Mouse (Mus musculus) ES-Bruce4 (cell line): ENCODE measurements around the gene Eef1b2. TPM values are rescaled to one million over a fixed set of nuclear protein-coding genes. Genes with fewer than 3 reads are reported as not detected.
"Not testable (repeated sequence)": the region's sequence is repeated elsewhere in the genome, so short reads cannot be mapped to it uniquely, and the experiment has no call there.

Experiments
- H3K27ac ChIP-seq: 2 replicates; pipeline ENCODE4 v1.5.1; 2012; ENCODE audit warnings: low read length, inconsistent platforms; ENCODE audit not compliant: insufficient read depth
- H3K27me3 ChIP-seq: 2 replicates; pipeline ENCODE4 v1.6.1; 2012; ENCODE audit warnings: mild to moderate bottlenecking, low read length, inconsistent platforms; ENCODE audit not compliant: control insufficient read depth, poor library complexity, insufficient read depth, severe bottlenecking
- H3K36me3 ChIP-seq: 2 replicates; pipeline ENCODE4 v1.6.1; 2012; ENCODE audit warnings: inconsistent platforms, mild to moderate bottlenecking, low read length, moderate library complexity; ENCODE audit not compliant: control insufficient read depth, poor library complexity, insufficient read depth, severe bottlenecking
- H3K4me1 ChIP-seq: one replicate; pipeline ENCODE4 v1.8.1; 2011; ENCODE audit warnings: low read length; ENCODE audit not compliant: control insufficient read depth, insufficient read depth
- H3K4me3 ChIP-seq: 2 replicates; pipeline ENCODE4 v1.5.1; 2011; ENCODE audit warnings: low read depth, mild to moderate bottlenecking, low read length
- H3K9ac ChIP-seq: 2 replicates; pipeline ENCODE4 v1.6.1; 2012; ENCODE audit warnings: low read depth, mild to moderate bottlenecking, inconsistent platforms; ENCODE audit not compliant: poor library complexity, severe bottlenecking
- H3K9me3 ChIP-seq: replicated peaks from 2 replicates; pipeline ENCODE4 v1.6.1; 2012; ENCODE audit warnings: mild to moderate bottlenecking, low read length, inconsistent platforms; ENCODE audit not compliant: control insufficient read depth, poor library complexity, insufficient read depth, severe bottlenecking
- CTCF ChIP-seq: IDR thresholded peaks from one replicate; pipeline ENCODE4 v1.8.1; 2011; ENCODE audit warnings: low read depth, low read length
- EP300 ChIP-seq: IDR thresholded peaks from 2 replicates; pipeline ENCODE4 v1.6.1; 2011; ENCODE audit warnings: low read depth, low read length; ENCODE audit not compliant: insufficient read depth
- POLR2A ChIP-seq: IDR thresholded peaks from one replicate; pipeline ENCODE4 v1.8.1; 2011; ENCODE audit warnings: low read length; ENCODE audit not compliant: insufficient read depth
- polyA plus RNA-seq: library from polyadenylated mRNA; stranded (reverse); fragments of >200 nt; gene quantifications from 2 replicates; pipeline ENCODE4 v1.2.4, GENCODE M21; 2011; ENCODE audit warnings: low read depth; ENCODE audit not compliant: missing spikeins, insufficient read depth, insufficient read length

Gene Eef1b2
- polyA plus RNA-seq, 1 experiment = 2,095 TPM

GRCm38 (mm10) chr1:63178308-63178707 lies 1.7 kb downstream of the Eef1b2 start:
- Histone ChIP-seq H3K4me1 (no peaks in the 10 kb centered on the region), H3K27me3 (no peaks in the 10 kb centered on the region), H3K9me3 (no peaks in the 10 kb centered on the region), H3K9ac (peak overlapping the region; percentile 99), H3K4me3 (peak overlapping the region; percentile 38), H3K27ac (peak overlapping the region; percentile 70; the same call in 1 of the 2 replicates), H3K36me3 (peaks cover 34% of the 10 kb centered on the region)
- TF ChIP-seq POLR2A = no peak
- no peak for TF ChIP-seq CTCF
- no peak for TF ChIP-seq EP300

DNA sequence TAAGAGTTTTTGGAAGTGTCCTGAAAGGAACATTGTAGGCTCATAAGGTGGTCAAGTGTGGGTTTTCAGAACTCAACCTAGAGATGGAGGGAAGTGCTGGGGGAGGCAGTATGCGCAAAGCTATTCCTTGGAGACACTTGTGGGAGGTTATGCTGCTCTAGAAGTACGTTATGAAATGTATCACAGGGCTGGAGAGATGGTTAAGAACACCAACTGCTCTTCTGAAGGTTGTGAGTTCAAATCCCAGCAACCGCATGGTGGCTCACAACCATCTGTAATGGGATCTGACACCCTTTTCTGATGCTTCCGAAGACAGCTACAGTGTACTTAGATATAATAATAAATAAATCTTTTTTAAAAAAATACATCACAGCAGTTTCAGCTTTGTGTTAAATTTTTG lies 3.5 kb downstream of the Eef1b2 start:
- H3K9ac ChIP-seq = no peak overlapping the region
- no peak overlapping the region for H3K4me3 ChIP-seq
- peaks cover 29% of the 10 kb centered on the region for H3K36me3 ChIP-seq
- H3K4me1 ChIP-seq = no peaks in the 10 kb centered on the region
- no peak for TF ChIP-seq EP300
- no peak for TF ChIP-seq CTCF
- TF ChIP-seq POLR2A = no peak
- no peaks in the 10 kb centered on the region for H3K27me3 ChIP-seq
- H3K27ac ChIP-seq = peak overlapping the region; percentile 21; the same call in 1 of the 2 replicates
- no peaks in the 10 kb centered on the region for H3K9me3 ChIP-seq

- H3K27me3 ChIP-seq, H3K4me3 ChIP-seq, H3K9ac ChIP-seq, H3K4me1 ChIP-seq, H3K9me3 ChIP-seq: not testable (repeated sequence)
- peaks cover 28% of the 10 kb centered on the region for H3K36me3 ChIP-seq
- H3K27ac ChIP-seq = peak overlapping the region; percentile 67; the same call in 1 of the 2 replicates
Observed at GRCm38 (mm10) chr1:63180575-63180974, 4.0 kb downstream of the Eef1b2 start.

- no peak for TF ChIP-seq EP300
- peak; percentile 98 for TF ChIP-seq CTCF
Observed at GRCm38 (mm10) chr1:63181019-63181418, 4.4 kb downstream of the Eef1b2 start.

DNA sequence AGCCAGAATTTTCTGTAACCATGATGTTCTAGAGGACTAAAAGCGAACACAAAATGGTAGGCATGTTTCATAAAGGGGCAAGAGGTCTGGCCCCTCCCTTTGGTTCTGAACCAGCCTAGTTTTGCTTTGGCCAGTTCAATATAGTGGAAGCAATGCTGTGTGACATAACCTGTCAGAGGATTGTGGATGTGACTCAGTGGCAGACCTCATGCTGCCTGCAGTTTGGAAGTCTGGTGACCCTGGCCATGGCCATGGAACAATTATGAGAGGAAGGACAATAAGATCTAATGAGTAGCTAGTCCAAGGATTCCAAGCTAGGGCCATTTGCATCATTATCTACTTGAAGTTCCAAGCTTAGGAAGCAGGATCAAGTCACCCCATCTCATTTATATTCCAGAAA lies 4.9 kb downstream of the Eef1b2 start:
- Histone ChIP-seq H3K4me3 (no peak overlapping the region), H3K9me3 (no peaks in the 10 kb centered on the region), H3K9ac (no peak overlapping the region), H3K27me3 (no peaks in the 10 kb centered on the region), H3K27ac (no peak overlapping the region), H3K36me3 (peaks cover 28% of the 10 kb centered on the region), H3K4me1 (no peaks in the 10 kb centered on the region)
- TF ChIP-seq CTCF (no peak), EP300 (no peak), POLR2A (no peak)

More at GRCm38 (mm10) chr1:63181019-63181418, 4.4 kb downstream of the Eef1b2 start:
- H3K9me3 ChIP-seq = no peaks in the 10 kb centered on the region
- no peak overlapping the region for H3K9ac ChIP-seq
- no peak overlapping the region for H3K4me3 ChIP-seq
- H3K27me3 ChIP-seq = no peaks in the 10 kb centered on the region
- no peaks in the 10 kb centered on the region for H3K4me1 ChIP-seq
- H3K27ac ChIP-seq = no peak overlapping the region
- H3K36me3 ChIP-seq = peaks cover 28% of the 10 kb centered on the region

DNA sequence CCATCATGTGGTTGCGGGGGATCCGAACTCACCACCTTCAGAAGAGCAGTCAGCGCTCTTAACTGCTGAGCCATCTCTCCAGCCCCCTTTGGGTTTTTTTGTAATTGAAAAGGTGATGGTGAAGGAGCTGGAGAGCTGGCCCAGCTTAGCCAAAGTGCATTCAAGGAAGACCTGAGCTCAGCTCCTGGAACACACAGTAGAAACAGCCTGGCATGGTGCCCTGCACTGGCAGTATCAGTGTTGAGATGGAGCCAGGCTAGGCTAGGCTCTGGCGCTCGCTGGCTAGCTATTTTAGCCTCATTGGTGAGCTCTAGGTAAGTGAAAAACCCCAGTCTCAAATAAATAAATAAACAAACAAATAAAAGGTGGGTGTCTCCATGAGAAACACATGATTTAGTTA lies 5.6 kb downstream of the Eef1b2 start:
- Histone ChIP-seq H3K9me3 (no peaks in the 10 kb centered on the region), H3K36me3 (peaks cover 28% of the 10 kb centered on the region)
- no peak for TF ChIP-seq EP300
- TF ChIP-seq POLR2A = no peak
- TF ChIP-seq CTCF = no peak

More for the DNA sequence above, 5.6 kb downstream of the Eef1b2 start:
- H3K27me3 ChIP-seq = no peaks in the 10 kb centered on the region
- H3K27ac ChIP-seq = no peak overlapping the region
- H3K4me3 ChIP-seq = no peak overlapping the region
- no peak overlapping the region for H3K9ac ChIP-seq
- H3K4me1 ChIP-seq = no peaks in the 10 kb centered on the region
